Mouse (Mus musculus) stomach, postnatal 0 days (tissue): ENCODE results near the gene Egln2. TPM values are rescaled to one million over a fixed set of nuclear protein-coding genes. Genes with fewer than 3 reads are reported as not detected.

ENCODE experiments used
- ATAC-seq: fragments of 200-750 bp; cut with Nextera tagmentation; 2 replicates; pipeline ENCODE4 v1.8.0; 2017; ENCODE audit not compliant: low FRiP score, low TSS enrichment
- DNase-seq: peaks from one replicate; pipeline ENCODE4 v3.0.0-alpha.2; 2016; ENCODE audit warnings: low spot score
- H3K27ac ChIP-seq: fragments of 300-500 bp; sonication (generic); replicated peaks from 2 replicates; pipeline ENCODE4 v1.5.1; 2014; ENCODE audit warnings: mild to moderate bottlenecking, control low read depth
- H3K27me3 ChIP-seq: fragments of 300-500 bp; sonication (generic); 2 replicates; pipeline ENCODE4 v1.6.1; 2014; ENCODE audit warnings: low read length; ENCODE audit not compliant: control insufficient read depth, insufficient read depth
- H3K36me3 ChIP-seq: fragments of 300-500 bp; sonication (generic); 2 replicates; pipeline ENCODE4 v1.6.1; 2014; ENCODE audit warnings: low read length, mixed read lengths; ENCODE audit not compliant: control insufficient read depth, insufficient read depth
- H3K4me1 ChIP-seq: fragments of 300-500 bp; sonication (generic); replicated peaks from 2 replicates; pipeline ENCODE4 v1.6.1; 2014; ENCODE audit warnings: antibody characterized with exemption; ENCODE audit not compliant: control insufficient read depth, insufficient read depth
- H3K4me2 ChIP-seq: fragments of 300-500 bp; sonication (generic); replicated peaks from 2 replicates; pipeline ENCODE4 v1.6.1; 2014; ENCODE audit warnings: low read depth, mild to moderate bottlenecking, control low read depth, moderate library complexity
- H3K4me3 ChIP-seq: fragments of 300-500 bp; sonication (generic); 2 replicates; pipeline ENCODE4 v1.5.1; 2014; ENCODE audit warnings: low read depth, low read length, control low read depth
- H3K9ac ChIP-seq: fragments of 300-500 bp; sonication (generic); 2 replicates; pipeline ENCODE4 v1.6.1; 2014; ENCODE audit warnings: mild to moderate bottlenecking, low read length, control low read depth, mixed read lengths
- H3K9me3 ChIP-seq: fragments of 300-500 bp; sonication (generic); 2 replicates; pipeline ENCODE4 v1.6.1; 2016; ENCODE audit warnings: low read length; ENCODE audit not compliant: control insufficient read depth
- CTCF ChIP-seq: IDR thresholded peaks from 2 replicates; pipeline ENCODE4 v1.5.1; 2016; ENCODE audit warnings: antibody characterized with exemption, low read depth, mild to moderate bottlenecking, moderate library complexity
- EP300 ChIP-seq: optimal IDR thresholded peaks from 2 replicates; pipeline ENCODE3; 2016; ENCODE audit warnings: antibody characterized with exemption
- whole genome bisulfite sequencing: fragments of 180-500 bp; shearing (Covaris S2); extraction: QIAGEN DNeasy Blood & Tissue Kit; methylation state at CpG from one replicate; pipeline ENCODE4 v1.1.7; 2014; 5-methylcytosine and 5-hydroxymethylcytosine counted together
- polyA plus RNA-seq: library from polyadenylated mRNA; unstranded; fragments of >200 nt; fragmentation: Nextera tagmentation; extraction: Ambion mirVana; gene quantifications from 2 replicates; pipeline ENCODE4 v1.2.1, GENCODE M21; 2015

The Egln2 gene
- polyA plus RNA-seq, 1 experiment from 2014 or later: 51.0 TPM

- H3K9ac ChIP-seq: no peak overlapping the region
- H3K4me2 ChIP-seq: no peak overlapping the region
- 90% methylated on average over 3 of the region's 3 CpGs for WGBS
- no peak for DNase-seq
- H3K36me3 ChIP-seq: peaks cover 10% of the 10 kb centered on the region; the same call in 1 of the 2 replicates
- ATAC-seq: no peak
- H3K4me3 ChIP-seq: no peak overlapping the region
- H3K27ac ChIP-seq: no peak overlapping the region
- TF ChIP-seq EP300 (no peak), CTCF (no peak)
- H3K4me1 ChIP-seq: 0 out of 2 replicates have a peak, but pooled peaks cover 3% of the 10 kb centered on the region
- H3K27me3 ChIP-seq: no peaks in the 10 kb centered on the region
- H3K9me3 ChIP-seq: no peaks in the 10 kb centered on the region
Measured at GRCm38 (mm10) chr7:27170981-27171380, 4.4 kb upstream of the Egln2 start.

DNA sequence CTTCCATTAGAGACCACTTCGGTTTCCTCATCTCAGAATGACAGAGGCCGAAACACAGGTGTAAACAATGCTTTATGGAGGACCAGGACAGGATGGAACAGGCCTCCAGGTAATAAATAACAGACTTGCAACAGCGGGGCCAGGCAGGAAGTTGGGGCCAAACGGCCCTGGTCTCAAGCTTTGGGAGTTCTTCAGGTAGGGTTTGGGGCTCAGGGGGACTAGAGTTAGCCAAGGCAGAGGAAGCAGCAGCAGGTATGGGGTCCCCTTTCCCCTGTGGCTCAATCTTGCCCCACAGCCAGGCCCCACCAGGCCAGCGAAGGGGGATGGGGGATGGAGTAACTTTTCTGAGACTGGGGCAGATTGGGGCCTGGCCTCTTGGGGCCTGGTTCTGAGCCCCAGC is 1.8 kb upstream of the Egln2 start:
- no peak for TF ChIP-seq EP300
- no peak for TF ChIP-seq CTCF
- Histone ChIP-seq H3K36me3 (peaks cover 11% of the 10 kb centered on the region; the same call in 1 of the 2 replicates), H3K4me2 (no peak overlapping the region), H3K27ac (no peak overlapping the region), H3K9me3 (no peaks in the 10 kb centered on the region), H3K9ac (no peak overlapping the region), H3K4me1 (peaks cover 3% of the 10 kb centered on the region; the same call in 1 of the 2 replicates), H3K4me3 (no peak overlapping the region), H3K27me3 (no peaks in the 10 kb centered on the region)
- whole genome bisulfite sequencing: 81% methylated on average over 5 of the region's 5 CpGs
- DNase-seq (no peak), ATAC-seq (no peak)

DNA sequence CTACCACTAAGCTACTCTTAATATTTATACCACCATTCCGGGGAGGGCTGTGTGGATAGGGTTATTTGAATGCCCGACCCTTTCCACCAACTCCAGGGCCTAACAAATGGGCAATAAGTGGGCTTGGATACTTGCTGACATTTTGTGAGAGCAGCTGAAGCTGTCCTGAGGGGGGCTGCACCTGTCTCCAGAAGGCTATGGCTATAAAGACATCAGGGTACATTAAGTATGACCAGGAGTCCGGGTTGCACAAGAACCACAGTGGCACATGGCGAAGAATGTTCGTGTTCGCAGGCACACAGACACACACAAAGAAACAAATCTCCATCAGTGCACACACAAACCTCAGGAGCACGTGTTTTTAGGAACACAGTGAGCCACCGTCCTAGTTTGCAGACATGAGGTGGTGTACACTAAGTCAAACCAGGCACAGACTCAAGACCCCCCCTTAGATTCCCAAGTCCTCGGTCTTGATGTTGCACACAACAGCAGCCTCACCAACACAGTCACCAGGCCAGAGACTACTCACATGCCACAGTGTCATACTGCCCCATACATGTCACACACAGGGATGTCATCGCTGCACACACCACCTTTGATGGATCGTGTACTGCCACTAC is 983 bp upstream of the Egln2 start:
- no peaks in the 10 kb centered on the region for H3K9me3 ChIP-seq
- no peak for DNase-seq
- H3K27ac ChIP-seq: peak overlapping the region; percentile 99
- 68% methylated on average over 11 of the region's 11 CpGs for WGBS
- H3K4me2 ChIP-seq: peak overlapping the region; percentile 78
- TF ChIP-seq CTCF (no peak), EP300 (no peak)
- peak overlapping the region; percentile 84 for H3K4me3 ChIP-seq
- H3K27me3 ChIP-seq: no peaks in the 10 kb centered on the region
- no peak for ATAC-seq
- peak overlapping the region; percentile 94 for H3K9ac ChIP-seq
- H3K36me3 ChIP-seq: 0 out of 2 replicates have a peak, but pooled peaks cover 5% of the 10 kb centered on the region
- H3K4me1 ChIP-seq: peaks cover 3% of the 10 kb centered on the region; the same call in 1 of the 2 replicates

GRCm38 (mm10) chr7:27166229-27166613 is 381 bp downstream of the Egln2 start:
- peak overlapping the region; percentile 84 for H3K4me3 ChIP-seq
- H3K9me3 ChIP-seq: no peaks in the 10 kb centered on the region
- peak overlapping the region; percentile 78 for H3K4me2 ChIP-seq
- H3K27me3 ChIP-seq: no peaks in the 10 kb centered on the region
- H3K36me3 ChIP-seq: 0 out of 2 replicates have a peak, but pooled peaks cover 5% of the 10 kb centered on the region
- H3K9ac ChIP-seq: peak overlapping the region; percentile 94
- TF ChIP-seq CTCF (no peak), EP300 (no peak)
- H3K27ac ChIP-seq: peak overlapping the region; percentile 99
- DNase-seq: peak; percentile 90
- WGBS: 0% methylated on average over 15 of the region's 43 CpGs
- peaks cover 3% of the 10 kb centered on the region; the same call in 1 of the 2 replicates for H3K4me1 ChIP-seq
- ATAC-seq: peak; percentile 80

DNA sequence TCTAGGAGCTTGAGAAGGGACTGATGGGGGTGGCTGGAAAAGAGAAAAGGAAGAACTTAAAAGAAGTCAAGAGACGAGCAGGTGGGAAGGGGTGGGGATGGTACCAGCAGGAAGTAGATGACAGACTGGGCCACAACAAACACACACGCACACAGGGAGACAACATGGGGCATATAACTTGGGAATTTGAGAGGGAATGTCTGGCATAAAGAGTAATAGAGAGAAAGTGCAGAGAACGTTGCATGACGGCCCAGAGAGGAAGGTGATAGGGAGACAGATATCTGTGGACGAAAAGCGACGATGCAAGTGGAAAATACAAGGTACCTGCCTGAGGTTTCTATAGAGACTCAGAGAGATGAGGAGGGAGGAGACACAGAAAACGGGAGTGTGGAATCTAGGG is 906 bp downstream of the Egln2 start:
- Histone ChIP-seq H3K4me1 (peaks cover 3% of the 10 kb centered on the region; the same call in 1 of the 2 replicates), H3K27ac (peak overlapping the region; percentile 99), H3K9ac (peak overlapping the region; percentile 94), H3K36me3 (0 out of 2 replicates have a peak, but pooled peaks cover 5% of the 10 kb centered on the region), H3K4me2 (peak overlapping the region; percentile 78), H3K27me3 (no peaks in the 10 kb centered on the region), H3K9me3 (no peaks in the 10 kb centered on the region), H3K4me3 (peak overlapping the region; percentile 84)
- DNase-seq (no peak), ATAC-seq (no peak)
- WGBS: 3% methylated on average over 8 of the region's 8 CpGs
- TF ChIP-seq CTCF: no peak
- TF ChIP-seq EP300: no peak

- Histone ChIP-seq H3K9ac (peak overlapping the region; percentile 94), H3K4me3 (peak overlapping the region; percentile 84), H3K27ac (peak overlapping the region; percentile 99), H3K27me3 (no peaks in the 10 kb centered on the region), H3K9me3 (no peaks in the 10 kb centered on the region), H3K36me3 (0 out of 2 replicates have a peak, but pooled peaks cover 5% of the 10 kb centered on the region), H3K4me2 (peak overlapping the region; percentile 78), H3K4me1 (peaks cover 5% of the 10 kb centered on the region; the same call in 1 of the 2 replicates)
- DNase-seq (no peak), ATAC-seq (no peak)
- TF ChIP-seq EP300: no peak
- WGBS: 58% methylated on average over 23 of the region's 23 CpGs
Measured at GRCm38 (mm10) chr7:27165007-27165655, 1.5 kb downstream of the Egln2 start.
